Mouse (Mus musculus) erythroblast, adult 5-6 weeks (primary cell): ENCODE results near the gene Heatr4. TPM values are rescaled to one million over a fixed set of nuclear protein-coding genes. Genes with fewer than 3 reads are reported as not detected.
"Not testable (repeated sequence)": the region's sequence is repeated elsewhere in the genome, so short reads cannot be mapped to it uniquely, and the experiment has no call there.

Experiments
- ATAC-seq: replicated peaks from 2 replicates; pipeline ENCODE4 v1.8.0; 2016; ENCODE audit warnings: moderate number of reproducible peaks, mild to moderate bottlenecking, moderate TSS enrichment, inconsistent platforms; ENCODE audit not compliant: poor library complexity, low FRiP score, severe bottlenecking
- total RNA-seq, 2 experiments: library from RNA; stranded (forward) in 1 of 2; stranded (reverse) in 1 of 2; fragments of 150-400 nt in 1 of 2; fragments of 200-764, 138-1000 nt in 1 of 2; gene quantifications; 2 replicates each; pipeline versions ENCODE4 v1.2.3 to v1.2.4; 2015 to 2017; ENCODE audit warnings: low replicate concordance in 2 of 2

Gene Heatr4
- total RNA-seq, 2 experiments from 2014 or later: not detected

- no peak for ATAC-seq
Measured at GRCm38 (mm10) chr12:83941938-83942337, 42.7 kb downstream of the Heatr4 start.

GRCm38 (mm10) chr12:83940031-83940430, 44.6 kb downstream of the Heatr4 start:
- ATAC-seq: no peak

- ATAC-seq: no peak
Measured at GRCm38 (mm10) chr12:83939332-83939731, 45.3 kb downstream of the Heatr4 start.

GRCm38 (mm10) chr12:83938592-83938991, 46.1 kb downstream of the Heatr4 start:
- ATAC-seq: not testable (repeated sequence)

- ATAC-seq: no peak
Measured at GRCm38 (mm10) chr12:83937600-83937999, 47.1 kb downstream of the Heatr4 start.

- no peak for ATAC-seq
Measured at GRCm38 (mm10) chr12:83929186-83929804, 55.4 kb downstream of the Heatr4 start.

GRCm38 (mm10) chr12:83927747-83928146, 56.9 kb downstream of the Heatr4 start:
- no peak for ATAC-seq

- ATAC-seq: no peak
Measured at GRCm38 (mm10) chr12:83926061-83926460, 58.6 kb downstream of the Heatr4 start.

GRCm38 (mm10) chr12:83925160-83925703, 59.4 kb downstream of the Heatr4 start:
- no peak for ATAC-seq

- ATAC-seq: no peak
Measured at GRCm38 (mm10) chr12:83924332-83924731, 60.3 kb downstream of the Heatr4 start.

GRCm38 (mm10) chr12:83923486-83923859, 61.2 kb downstream of the Heatr4 start:
- ATAC-seq: no peak

GRCm38 (mm10) chr12:83922724-83923485, 61.7 kb downstream of the Heatr4 start:
- ATAC-seq: no peak

GRCm38 (mm10) chr12:83921535-83922381, 62.9 kb downstream of the Heatr4 start, which contains the start of gene Numb:
Numb (minus strand) TSS chr12:83921934.
- peak; percentile 99 for ATAC-seq

GRCm38 (mm10) chr12:83920721-83921441, 63.8 kb downstream of the Heatr4 start:
- no peak for ATAC-seq

GRCm38 (mm10) chr12:83916884-83917283, 67.8 kb downstream of the Heatr4 start:
- no peak for ATAC-seq

- no peak for ATAC-seq
Measured at GRCm38 (mm10) chr12:83914797-83915196, 69.9 kb downstream of the Heatr4 start.

- ATAC-seq: no peak
Measured at GRCm38 (mm10) chr12:83914202-83914740, 70.4 kb downstream of the Heatr4 start.

GRCm38 (mm10) chr12:83910451-83910850, 74.2 kb downstream of the Heatr4 start:
- ATAC-seq: no peak
